Mouse (Mus musculus): Measurements from ENCODE around the gene Tarbp2.

- TF ChIP-seq CTCF (IDR thresholded peaks at IDR 0.05; ENCODE audit: borderline replicate concordance, insufficient read depth, low read depth, low read length), result no peak
- TF ChIP-seq POLR2A (IDR thresholded peaks at IDR 0.05; ENCODE audit: borderline replicate concordance, insufficient read depth, low read length), result no peak
Observed at GRCm38 (mm10) chr15:102531586-102531985, 13.6 kb downstream of the Tarbp2 start.
